Mouse (Mus musculus) liver, embryonic 14.5 days (tissue): ENCODE data around the gene Fgf13.

Source experiments
- CTCF ChIP-seq: IDR thresholded peaks from 2 replicates; pipeline ENCODE4 v1.5.1; 2016; ENCODE audit warnings: antibody characterized with exemption, low read depth, control low read depth
- EP300 ChIP-seq: IDR thresholded peaks from 2 replicates; pipeline ENCODE4 v1.6.1; 2016; ENCODE audit warnings: antibody characterized with exemption, low read depth

GRCm38 (mm10) chrX:59240683-59241459 lies 327.0 kb downstream of the Fgf13 start:
- TF ChIP-seq CTCF (no peak), EP300 (no peak)
